In genomic region chr6:28507759-28508158, GRCm38 (mm10) we compare ENCODE assay signal across 32 mouse cellular contexts. TPM values are rescaled to one million over a fixed set of nuclear protein-coding genes. Genes with fewer than 3 reads are reported as not detected.
DNase-seq lines count a peak whose midpoint lies in the region; ATAC-seq and TF ChIP-seq lines count a peak whose summit lies in the region.
"Had no signal": no experiment of that assay in that cellular context is flagged by ENCODE, and none has a peak within 500 bp of the region (broad histone marks: within the 10 kb centered on the region; RNA-seq: fewer than 3 reads in every experiment).

No protein-coding gene starts in this region.

- intact Hi-C loops in heart, postnatal 14 days (cut with DNase I), result no loop called here

- H3K36me3 ChIP-seq in kidney, embryonic 16.5 days (ENCODE audit: insufficient read depth, low read length), result peaks cover 2% of the 10 kb centered on the region
- peaks cover 7% of the 10 kb centered on the region; the same call in 1 of the 2 replicates for H3K36me3 ChIP-seq in limb, embryonic 14.5 days (ENCODE audit: control insufficient read depth, insufficient read depth, low read length)
- peaks cover 26% of the 10 kb centered on the region for H3K36me3 ChIP-seq in limb, embryonic 10.5 days

- 18% methylated on average over 4 of the region's 4 CpGs for WGBS in kidney, embryonic 16.5 days
- 47% methylated on average over 4 of the region's 4 CpGs for WGBS in limb, embryonic 14.5 days
- 65% methylated on average over 4 of the region's 4 CpGs for WGBS in limb, embryonic 10.5 days

- ATAC-seq in kidney, embryonic 16.5 days (ENCODE audit: low FRiP score, low TSS enrichment), result peak; percentile 67; the same call in 1 of the 2 replicates
- no peak for ATAC-seq in limb, embryonic 14.5 days (ENCODE audit: low FRiP score, low read depth)
- ATAC-seq: activated CD4-positive, CD25-positive, alpha-beta regulatory T cell, adult 4 months; forebrain, embryonic 13.5 days; forebrain, embryonic 16.5 days; hindbrain, embryonic 16.5 days had no signal

- TF ChIP-seq POLR2A in limb, embryonic 14.5 days (IDR thresholded peaks at IDR 0.05; ENCODE audit: borderline replicate concordance, extremely low read depth, insufficient read depth, insufficient read length), result no peak

- H3K27me3 ChIP-seq in kidney, embryonic 16.5 days (ENCODE audit: insufficient read depth, low read length), result no peaks in the 10 kb centered on the region
- no peaks in the 10 kb centered on the region for H3K27me3 ChIP-seq in limb, embryonic 14.5 days (ENCODE audit: control insufficient read depth, insufficient read depth, low read length)
- H3K27me3 ChIP-seq in limb, embryonic 10.5 days (ENCODE audit: low read depth, poor library complexity, severe bottlenecking), result no peaks in the 10 kb centered on the region
- H3K27me3 ChIP-seq: embryonic facial prominence, embryonic 13.5 days; forebrain, embryonic 13.5 days; hindbrain, embryonic 13.5 days had no signal

- peaks cover 20% of the 10 kb centered on the region; the same call in 1 of the 2 replicates for H3K4me1 ChIP-seq in kidney, embryonic 16.5 days (ENCODE audit: insufficient read depth, low read length)
- H3K4me1 ChIP-seq in limb, embryonic 14.5 days (ENCODE audit: control insufficient read depth, insufficient read depth, low read length), result peaks cover 4% of the 10 kb centered on the region
- peaks cover 11% of the 10 kb centered on the region for H3K4me1 ChIP-seq in limb, embryonic 10.5 days
- H3K4me1 ChIP-seq: embryonic facial prominence, embryonic 10.5 days; forebrain, embryonic 10.5 days; forebrain, embryonic 13.5 days; hindbrain, embryonic 10.5 days had no signal

- peak; percentile 69 for DNase-seq in heart, adult 11 months
- no peak for DNase-seq in heart, postnatal 14 days
- DNase-seq in kidney, postnatal 14 days, result no peak
- no peak for DNase-seq in limb, embryonic 14.5 days (ENCODE audit: low spot score)
- no peak for DNase-seq in limb, embryonic 10.5 days (ENCODE audit: low spot score)
- DNase-seq: adrenal gland, adult 8-10 months; adrenal gland, postnatal 25 days; cerebellum, adult 11-12 months; cerebellum, adult 8-10 months; cerebellum, postnatal 10 days; cerebellum, postnatal 36 days; embryo, embryonic 11 days; gastrocnemius, adult 2 months; gastrocnemius, postnatal 14 days; heart, adult 2 months; heart, postnatal 36 days had no signal

- no peak overlapping the region for H3K27ac ChIP-seq in kidney, embryonic 16.5 days (ENCODE audit: low read length)
- H3K27ac ChIP-seq in limb, embryonic 14.5 days (replicated peaks; ENCODE audit: low read depth, low read length), result 0 out of 2 replicates have a peak overlapping the region, but pooled peaks have one; percentile 28
- no peak overlapping the region for H3K27ac ChIP-seq in limb, embryonic 10.5 days
- H3K27ac ChIP-seq: embryonic facial prominence, embryonic 10.5 days; embryonic facial prominence, embryonic 13.5 days; forebrain, embryonic 10.5 days; forebrain, embryonic 13.5 days; gastrocnemius, adult 2 months; heart, adult 2 months; hindbrain, embryonic 10.5 days; hindbrain, embryonic 13.5 days had no signal

- no peak overlapping the region for H3K4me2 ChIP-seq in kidney, embryonic 16.5 days (replicated peaks; ENCODE audit: low read depth, low read length)
- no peak overlapping the region for H3K4me2 ChIP-seq in limb, embryonic 14.5 days (replicated peaks; ENCODE audit: low read depth, low read length, severe bottlenecking)
- H3K4me2 ChIP-seq: embryonic facial prominence, embryonic 13.5 days; forebrain, embryonic 13.5 days; heart, embryonic 11.5 days; hindbrain, embryonic 13.5 days had no signal

- no peak overlapping the region for H3K9ac ChIP-seq in kidney, embryonic 16.5 days (replicated peaks; ENCODE audit: low read length)
- no peak overlapping the region for H3K9ac ChIP-seq in limb, embryonic 14.5 days (ENCODE audit: low read depth, low read length, severe bottlenecking)
- H3K9ac ChIP-seq: embryonic facial prominence, embryonic 13.5 days; forebrain, embryonic 13.5 days; hindbrain, embryonic 13.5 days had no signal

- no peaks in the 10 kb centered on the region for H3K9me3 ChIP-seq in kidney, embryonic 16.5 days (ENCODE audit: low read length)
- H3K9me3 ChIP-seq in limb, embryonic 14.5 days (ENCODE audit: control insufficient read depth, low read length), result no peaks in the 10 kb centered on the region
- no peaks in the 10 kb centered on the region for H3K9me3 ChIP-seq in limb, embryonic 10.5 days (replicated peaks)
- H3K9me3 ChIP-seq: embryonic facial prominence, embryonic 10.5 days; embryonic facial prominence, embryonic 13.5 days; forebrain, embryonic 10.5 days; forebrain, embryonic 13.5 days; hindbrain, embryonic 10.5 days; hindbrain, embryonic 13.5 days had no signal

- H3K4me3 ChIP-seq in kidney, embryonic 16.5 days (ENCODE audit: low read length), result no peak overlapping the region
- H3K4me3 ChIP-seq in limb, embryonic 14.5 days (replicated peaks; ENCODE audit: low read length), result no peak overlapping the region
- H3K4me3 ChIP-seq in limb, embryonic 10.5 days, result no peak overlapping the region
- H3K4me3 ChIP-seq: embryonic facial prominence, embryonic 10.5 days; embryonic facial prominence, embryonic 13.5 days; forebrain, embryonic 10.5 days; forebrain, embryonic 13.5 days; gastrocnemius, adult 2 months; heart, adult 2 months; hindbrain, embryonic 10.5 days; hindbrain, embryonic 13.5 days had no signal

RNA-seq across cellular contexts. Expression of gene Snd1, which starts 32.8 kb away (rescaled TPM):
- 10 to 100 TPM; 78.9 to 82.1 TPM for total RNA-seq in heart, postnatal 14 days (2021)
- polyA plus RNA-seq in kidney, embryonic 16.5 days (2015; fragmentation: Nextera tagmentation; extraction: Ambion mirVana), result 134 and 136 TPM in 2 replicates
- polyA plus RNA-seq in limb, embryonic 14.5 days (2012; rRNA removed), result 104 and 113 TPM in 2 replicates
- polyA plus RNA-seq in limb, embryonic 14.5 days (2014; fragmentation: Nextera tagmentation; extraction: Ambion mirVana), result 120 and 128 TPM in 2 replicates
- polyA plus RNA-seq in limb, embryonic 10.5 days (2016; fragmentation: Nextera tagmentation; extraction: Ambion mirVana), result 119 and 138 TPM in 2 replicates

RNA-seq across cellular contexts. Expression of gene Pax4, which starts 58.6 kb away (rescaled TPM):
- not detected for total RNA-seq in heart, postnatal 14 days (2021)
- polyA plus RNA-seq in kidney, embryonic 16.5 days (2015; fragmentation: Nextera tagmentation; extraction: Ambion mirVana), result not detected in 2 replicates
- polyA plus RNA-seq in limb, embryonic 14.5 days (2012; rRNA removed), result not detected in 2 replicates
- polyA plus RNA-seq in limb, embryonic 14.5 days (2014; fragmentation: Nextera tagmentation; extraction: Ambion mirVana), result not detected in 2 replicates
- not detected in 2 replicates for polyA plus RNA-seq in limb, embryonic 10.5 days (2016; fragmentation: Nextera tagmentation; extraction: Ambion mirVana)
- total RNA-seq: adrenal gland, adult 8-10 months; adrenal gland, postnatal 25 days; ES-E14; gastrocnemius, adult 2 months; gastrocnemius, postnatal 14 days; gastrocnemius, postnatal 4 days; heart, adult 2 months; heart, postnatal 36 days had no signal
- polyA plus RNA-seq: activated CD4-positive, CD25-positive, alpha-beta regulatory T cell, adult 4 months; brain, embryonic 14.5 days; embryonic facial prominence, embryonic 13.5 days; forebrain, embryonic 10.5 days; forebrain, embryonic 13.5 days; heart, adult 2 months; heart, embryonic 11.5 days; heart, embryonic 14.5 days; heart, postnatal 0 days; hindbrain, embryonic 10.5 days; hindbrain, embryonic 13.5 days; hindbrain, embryonic 16.5 days had no signal
